Mouse (Mus musculus) forebrain, embryonic 15.5 days (tissue): Measurements from ENCODE around the gene Gm11111. TPM values are rescaled to one million over a fixed set of nuclear protein-coding genes. Genes with fewer than 3 reads are reported as not detected.
A peak's percentile ranks its signal among the peaks of the same experiment; 100 is the strongest.
"Not testable (repeated sequence)": the region's sequence is repeated elsewhere in the genome, so short reads cannot be mapped to it uniquely, and the experiment has no call there.

ENCODE experiments used
- ATAC-seq: fragments of 200-750 bp; cut with Nextera tagmentation; replicated peaks from 2 replicates; pipeline ENCODE4 v1.8.0; 2017; ENCODE audit warnings: mild to moderate bottlenecking, moderate TSS enrichment, moderate library complexity
- H3K27ac ChIP-seq: fragments of 300-500 bp; sonication (generic); replicated peaks from 2 replicates; pipeline ENCODE4 v1.5.1; 2015; ENCODE audit warnings: mild to moderate bottlenecking, inconsistent platforms
- H3K27me3 ChIP-seq: fragments of 300-500 bp; sonication (generic); 2 replicates; pipeline ENCODE4 v1.6.1; 2015; ENCODE audit warnings: inconsistent platforms
- H3K36me3 ChIP-seq: fragments of 300-500 bp; sonication (generic); 2 replicates; pipeline ENCODE4 v1.6.1; 2015; ENCODE audit warnings: mild to moderate bottlenecking, inconsistent platforms
- H3K4me1 ChIP-seq: fragments of 300-500 bp; sonication (generic); 2 replicates; pipeline ENCODE4 v1.6.1; 2015; ENCODE audit warnings: inconsistent platforms
- H3K4me2 ChIP-seq: fragments of 300-500 bp; sonication (generic); replicated peaks from 2 replicates; pipeline ENCODE4 v1.6.1; 2015; ENCODE audit warnings: mild to moderate bottlenecking, inconsistent platforms
- H3K4me3 ChIP-seq: fragments of 300-500 bp; sonication (generic); 2 replicates; pipeline ENCODE4 v1.5.1; 2015; ENCODE audit warnings: mild to moderate bottlenecking, inconsistent platforms
- H3K9ac ChIP-seq: fragments of 300-500 bp; sonication (generic); replicated peaks from 2 replicates; pipeline ENCODE4 v1.6.1; 2015; ENCODE audit warnings: mild to moderate bottlenecking, inconsistent platforms
- H3K9me3 ChIP-seq: fragments of 300-500 bp; sonication (generic); 2 replicates; pipeline ENCODE4 v1.6.1; 2016; ENCODE audit warnings: inconsistent platforms
- WGBS: fragments of 180-500 bp; shearing (Covaris S2); methylation state at CpG from one replicate; pipeline ENCODE4 v1.1.7; 2015; ENCODE audit warnings: mixed read lengths; 5-methylcytosine and 5-hydroxymethylcytosine counted together
- polyA plus RNA-seq: library from polyadenylated mRNA; unstranded; fragments of >200 nt; fragmentation: Nextera tagmentation; extraction: Ambion mirVana; gene quantifications from 2 replicates; pipeline ENCODE4 v1.2.1, GENCODE M21; 2015

Gm11111 gene
- polyA plus RNA-seq, 1 experiment from 2014 or later: not detected

DNA sequence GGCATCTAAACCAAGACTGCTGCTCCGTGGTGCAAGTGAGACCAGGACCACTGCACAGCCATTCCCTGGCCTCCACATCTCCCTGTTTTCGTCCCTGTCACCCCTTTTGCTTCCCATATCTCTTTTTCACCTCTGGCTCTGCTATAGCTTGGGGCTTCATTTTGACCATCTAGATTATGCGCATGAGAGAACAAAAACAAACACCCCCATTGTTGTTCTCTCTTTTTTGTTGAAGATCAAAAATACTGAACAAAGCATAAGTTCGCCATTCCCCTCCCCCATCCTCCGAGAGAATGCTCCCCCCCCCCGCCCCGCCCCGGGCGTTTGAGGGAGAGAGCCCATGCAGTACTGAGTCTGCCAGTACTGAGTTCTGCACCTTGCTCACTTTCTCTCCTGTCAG lies 11.3 kb downstream of the Gm11111 start:
- WGBS: 25% methylated on average over 9 of the region's 9 CpGs
- H3K27ac ChIP-seq: no peak overlapping the region
- H3K36me3 ChIP-seq: no peaks in the 10 kb centered on the region
- 0 out of 2 replicates have a peak, but pooled peaks have one; percentile 27 for ATAC-seq
- H3K4me2 ChIP-seq: no peak overlapping the region
- no peak overlapping the region for H3K9ac ChIP-seq
- no peak overlapping the region for H3K4me3 ChIP-seq
- no peaks in the 10 kb centered on the region for H3K9me3 ChIP-seq
- no peaks in the 10 kb centered on the region for H3K27me3 ChIP-seq
- peaks cover 11% of the 10 kb centered on the region; the same call in 1 of the 2 replicates for H3K4me1 ChIP-seq

DNA sequence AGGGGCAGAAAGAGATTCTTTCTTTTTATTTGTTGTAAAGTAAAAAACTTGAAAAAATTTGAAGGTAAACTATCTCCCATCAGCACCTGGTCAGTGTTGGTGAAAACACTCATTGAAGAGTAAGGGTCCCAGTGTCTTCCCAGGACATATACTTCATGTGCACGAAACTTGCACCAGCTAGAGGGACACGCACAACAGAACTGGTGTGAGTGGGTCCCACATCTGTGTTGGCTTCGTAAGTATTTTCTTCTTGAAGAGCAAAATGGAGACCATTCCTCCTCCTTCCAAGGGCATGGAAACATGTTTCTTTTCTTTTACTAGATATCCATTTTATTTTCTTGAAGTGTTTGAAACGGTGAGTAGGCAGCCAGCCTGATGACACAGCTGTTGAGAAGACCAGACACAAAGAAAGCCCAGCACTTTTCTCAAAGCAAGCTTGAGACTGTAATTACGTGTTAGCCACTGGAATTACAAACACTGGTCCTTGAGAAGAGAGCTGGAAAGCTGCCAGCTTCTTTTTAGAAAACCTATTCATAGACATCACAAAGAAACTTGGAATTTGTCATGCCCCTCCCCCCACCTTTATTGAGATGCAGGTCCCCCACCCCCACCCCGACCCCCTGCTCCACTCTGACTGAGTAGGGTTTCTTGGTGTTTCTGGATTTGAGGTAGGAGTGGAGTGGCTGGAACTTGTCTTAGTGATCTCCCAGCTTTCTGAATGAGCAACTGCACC lies 14.1 kb downstream of the Gm11111 start:
- Histone ChIP-seq H3K27ac (peak overlapping the region; percentile 14; the same call in 1 of the 2 replicates), H3K4me2 (no peak overlapping the region), H3K4me1 (peaks cover 11% of the 10 kb centered on the region; the same call in 1 of the 2 replicates), H3K9ac (no peak overlapping the region), H3K27me3 (no peaks in the 10 kb centered on the region), H3K9me3 (no peaks in the 10 kb centered on the region), H3K4me3 (no peak overlapping the region), H3K36me3 (no peaks in the 10 kb centered on the region)
- ATAC-seq: peak; percentile 85
- WGBS: 12% methylated on average over 6 of the region's 6 CpGs

DNA sequence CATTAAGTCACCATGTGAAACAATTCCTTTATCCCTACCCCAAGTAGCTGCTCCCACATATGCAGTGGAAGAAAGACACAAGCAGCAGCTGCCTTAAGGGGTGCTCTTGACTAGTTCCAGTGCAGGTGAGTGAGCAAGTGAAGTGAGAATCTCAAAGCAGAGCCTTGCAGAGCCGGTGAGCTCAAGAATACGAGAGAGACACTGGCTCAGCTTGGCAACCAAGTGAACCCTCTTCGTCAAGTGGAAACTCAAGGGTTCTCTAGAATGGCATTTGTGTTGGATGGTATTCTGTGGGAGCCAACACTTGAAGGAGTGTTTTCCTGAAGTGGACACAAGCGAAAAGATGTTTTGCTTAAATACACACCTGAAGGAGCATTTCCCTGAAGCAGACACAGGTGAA lies 16.0 kb downstream of the Gm11111 start:
- Histone ChIP-seq H3K9ac (no peak overlapping the region), H3K27me3 (no peaks in the 10 kb centered on the region), H3K36me3 (no peaks in the 10 kb centered on the region), H3K27ac (no peak overlapping the region), H3K4me1 (peaks cover 11% of the 10 kb centered on the region; the same call in 1 of the 2 replicates), H3K9me3 (no peaks in the 10 kb centered on the region), H3K4me3 (no peak overlapping the region), H3K4me2 (no peak overlapping the region)
- no peak for ATAC-seq
- 91% methylated on average over 4 of the region's 4 CpGs for WGBS

DNA sequence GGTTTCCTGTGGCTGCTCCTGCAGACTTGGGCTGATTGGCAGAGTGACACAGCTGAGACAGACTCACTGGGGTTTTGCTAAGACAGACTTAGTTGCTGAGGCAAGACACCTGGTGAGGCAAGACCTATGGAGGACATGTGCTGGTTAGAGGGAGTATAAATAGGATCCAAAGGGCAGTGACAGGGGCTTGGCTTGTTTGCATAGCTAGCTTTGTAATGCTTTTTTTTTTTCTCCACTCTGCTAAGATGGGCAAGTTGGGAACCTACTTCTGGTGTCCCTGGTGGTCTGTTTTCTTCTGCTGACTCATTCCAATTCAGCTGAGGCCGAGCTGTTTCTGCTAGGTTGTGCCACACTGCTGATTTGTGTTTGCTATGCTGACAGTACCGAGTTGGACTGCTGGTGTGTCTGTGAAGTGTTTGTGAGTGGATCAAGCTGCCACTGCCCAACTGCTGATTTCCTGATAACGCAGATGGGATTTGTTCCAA lies 16.6 kb downstream of the Gm11111 start:
- no peak overlapping the region for H3K4me3 ChIP-seq
- WGBS: 59% methylated on average over 3 of the region's 3 CpGs
- no peak overlapping the region for H3K27ac ChIP-seq
- no peak overlapping the region for H3K4me2 ChIP-seq
- no peak for ATAC-seq
- no peaks in the 10 kb centered on the region for H3K9me3 ChIP-seq
- no peak overlapping the region for H3K9ac ChIP-seq
- no peaks in the 10 kb centered on the region for H3K36me3 ChIP-seq
- peaks cover 6% of the 10 kb centered on the region; the same call in 1 of the 2 replicates for H3K4me1 ChIP-seq
- no peaks in the 10 kb centered on the region for H3K27me3 ChIP-seq

DNA sequence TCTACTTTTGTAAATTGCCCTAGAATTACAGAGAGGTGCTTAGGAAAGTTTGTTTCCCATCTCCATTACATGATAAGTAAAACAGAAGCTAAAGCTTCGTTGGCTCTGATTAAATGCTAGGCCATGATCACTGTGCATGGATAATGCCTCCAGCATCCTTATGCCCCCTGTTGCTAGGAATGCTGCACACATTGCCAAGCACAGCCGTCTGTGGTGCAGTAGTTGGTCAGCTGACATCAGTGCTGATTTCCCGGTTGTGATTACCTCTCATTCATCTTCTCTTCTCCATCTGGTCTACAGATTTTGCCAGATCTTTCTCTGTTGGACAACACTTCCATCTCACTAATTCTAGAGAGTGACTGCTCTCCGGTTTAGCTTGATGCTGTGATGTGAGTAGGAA lies 19.9 kb downstream of the Gm11111 start:
- 36% methylated on average over 4 of the region's 4 CpGs for WGBS
- ATAC-seq: peak; percentile 65
- no peaks in the 10 kb centered on the region for H3K36me3 ChIP-seq
- H3K9me3 ChIP-seq: no peaks in the 10 kb centered on the region
- H3K4me3 ChIP-seq: no peak overlapping the region
- no peak overlapping the region for H3K4me2 ChIP-seq
- H3K27me3 ChIP-seq: no peaks in the 10 kb centered on the region
- peaks cover 13% of the 10 kb centered on the region; the same call in 1 of the 2 replicates for H3K4me1 ChIP-seq
- H3K27ac ChIP-seq: no peak overlapping the region
- no peak overlapping the region for H3K9ac ChIP-seq

DNA sequence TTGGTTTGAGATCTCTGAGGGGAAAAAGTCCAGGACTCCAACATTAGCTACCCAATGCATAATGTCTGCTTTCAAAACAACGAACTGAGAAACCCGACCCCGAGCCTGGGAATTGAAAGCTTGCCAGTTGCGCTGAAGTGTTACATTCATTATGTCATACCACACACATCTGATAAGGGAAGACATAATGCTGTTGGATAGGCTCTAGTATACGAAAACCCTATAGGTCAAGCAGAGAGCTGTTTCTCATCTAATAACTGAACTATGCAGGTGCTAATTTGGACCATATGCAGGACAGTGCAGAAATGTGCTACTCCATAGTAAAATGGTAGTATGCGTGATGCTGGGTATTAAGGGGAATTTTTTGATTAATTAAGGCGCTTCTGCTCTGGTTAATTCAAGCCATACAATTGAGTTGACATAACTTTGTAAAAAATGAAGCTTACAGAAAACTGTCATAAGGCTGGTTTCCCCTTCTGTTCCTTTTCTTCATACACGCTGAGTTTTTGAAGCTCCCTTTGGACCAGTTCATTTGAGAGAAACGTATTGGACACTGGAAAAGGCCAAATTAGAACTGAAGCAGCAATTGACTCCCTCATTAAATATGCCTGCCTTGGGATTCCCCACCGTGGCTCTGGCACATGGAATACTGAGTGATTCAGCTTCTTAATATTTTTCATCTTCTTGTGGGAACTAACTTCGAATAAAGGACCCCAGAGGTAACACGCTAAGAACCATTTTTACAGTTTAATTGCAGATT lies 22.4 kb downstream of the Gm11111 start:
- Histone ChIP-seq H3K36me3 (no peaks in the 10 kb centered on the region), H3K4me2 (peak overlapping the region; percentile 22; the same call in 1 of the 2 replicates), H3K9me3 (no peaks in the 10 kb centered on the region), H3K4me3 (no peak overlapping the region), H3K9ac (no peak overlapping the region), H3K4me1 (peaks cover 13% of the 10 kb centered on the region; the same call in 1 of the 2 replicates), H3K27me3 (no peaks in the 10 kb centered on the region), H3K27ac (peak overlapping the region; percentile 39)
- 24% methylated on average over 12 of the region's 12 CpGs for WGBS
- peak; percentile 67 for ATAC-seq

DNA sequence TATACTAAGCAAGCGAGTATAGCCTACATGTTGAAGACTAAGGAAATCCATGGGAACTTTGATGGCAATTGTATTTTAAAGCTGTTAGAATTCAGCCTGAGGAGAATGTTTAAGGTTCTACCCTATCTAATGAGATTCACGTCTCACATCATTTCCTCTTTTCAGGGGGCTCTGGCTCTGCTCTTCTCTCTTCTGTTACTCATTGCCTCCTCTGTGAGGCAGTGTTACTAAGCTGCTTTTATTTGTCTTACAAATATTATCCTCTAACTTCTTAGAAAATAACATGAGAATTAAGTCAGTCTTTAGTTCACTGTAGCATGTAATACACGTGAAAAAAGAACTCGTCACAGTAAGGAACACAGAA lies 23.0 kb downstream of the Gm11111 start:
- H3K4me2 ChIP-seq: no peak overlapping the region
- H3K27ac ChIP-seq: peak overlapping the region; percentile 37; the same call in 1 of the 2 replicates
- peak; percentile 68 for ATAC-seq
- no peak overlapping the region for H3K4me3 ChIP-seq
- H3K27me3 ChIP-seq: no peaks in the 10 kb centered on the region
- no peaks in the 10 kb centered on the region for H3K36me3 ChIP-seq
- H3K9ac ChIP-seq: no peak overlapping the region
- H3K4me1 ChIP-seq: peaks cover 13% of the 10 kb centered on the region; the same call in 1 of the 2 replicates
- WGBS: 36% methylated on average over 4 of the region's 4 CpGs
- no peaks in the 10 kb centered on the region for H3K9me3 ChIP-seq

DNA sequence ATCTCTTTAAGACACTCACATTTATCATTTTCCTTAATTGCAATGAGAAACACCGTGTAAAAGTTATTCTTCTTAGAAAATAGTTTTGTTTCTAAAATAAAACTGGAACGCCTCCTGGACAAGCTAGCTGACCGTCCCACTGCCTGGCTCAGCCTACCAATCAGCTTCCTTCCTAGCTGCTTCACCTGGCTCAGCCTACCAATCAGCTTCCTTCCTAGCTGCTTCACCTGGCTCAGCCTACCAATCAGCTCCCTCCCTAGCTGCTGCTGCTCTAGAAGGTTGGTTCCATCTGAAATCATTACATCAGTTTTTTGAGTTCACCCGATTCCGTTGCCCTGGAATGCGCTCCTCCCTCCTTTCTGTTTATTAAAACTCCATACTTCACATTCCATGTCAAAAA lies 24.0 kb downstream of the Gm11111 start:
- H3K36me3 ChIP-seq, H3K4me3 ChIP-seq, H3K27ac ChIP-seq, H3K4me2 ChIP-seq, ATAC-seq, H3K9me3 ChIP-seq, H3K9ac ChIP-seq, H3K27me3 ChIP-seq: not testable (repeated sequence)
- 92% methylated on average over 6 of the region's 6 CpGs for WGBS
- H3K4me1 ChIP-seq: peaks cover 13% of the 10 kb centered on the region; the same call in 1 of the 2 replicates

DNA sequence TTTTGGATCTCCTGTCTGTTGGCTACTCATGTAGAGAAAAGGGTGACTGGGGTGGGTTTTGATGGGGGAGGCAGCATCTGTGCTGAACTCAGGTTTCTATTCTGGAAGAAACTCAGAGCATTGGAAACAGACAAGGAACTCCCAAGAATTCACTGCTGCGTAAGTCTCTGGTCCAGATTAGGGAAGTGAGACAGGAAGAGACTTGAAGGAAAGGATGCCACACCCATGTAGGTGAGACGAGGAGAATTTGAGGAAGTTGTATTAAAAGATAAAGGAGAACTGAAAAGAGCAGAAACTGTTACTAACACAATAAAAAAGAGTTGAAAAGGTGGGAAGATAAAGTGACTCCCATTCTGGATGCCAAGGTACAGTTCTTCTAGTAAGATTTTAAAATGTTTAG lies 25.9 kb downstream of the Gm11111 start:
- no peaks in the 10 kb centered on the region for H3K9me3 ChIP-seq
- H3K27me3 ChIP-seq: no peaks in the 10 kb centered on the region
- no peak overlapping the region for H3K4me2 ChIP-seq
- ATAC-seq: no peak
- no peaks in the 10 kb centered on the region for H3K36me3 ChIP-seq
- no peak overlapping the region for H3K4me3 ChIP-seq
- H3K9ac ChIP-seq: no peak overlapping the region
- peaks cover 13% of the 10 kb centered on the region; the same call in 1 of the 2 replicates for H3K4me1 ChIP-seq
- no peak overlapping the region for H3K27ac ChIP-seq
- WGBS: 90% methylated on average over 2 of the region's 2 CpGs

DNA sequence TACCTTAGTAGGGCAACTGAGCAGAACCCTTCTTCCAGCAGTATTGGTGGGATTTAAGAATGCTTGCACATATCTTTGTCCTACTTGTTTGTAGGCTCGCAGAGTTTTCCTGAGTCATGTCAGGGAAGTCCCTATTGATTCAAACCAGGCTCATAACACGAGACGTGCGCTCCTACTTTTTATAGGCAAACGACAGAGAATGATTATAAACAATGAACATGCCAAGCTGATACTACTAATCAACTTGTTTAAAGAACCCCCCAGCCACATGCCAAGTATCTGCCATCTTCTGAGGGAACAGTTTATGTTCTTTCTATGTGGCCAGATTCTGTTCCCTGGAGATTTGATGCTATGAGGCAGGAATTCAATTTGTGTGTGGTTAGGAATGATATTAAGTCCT lies 28.3 kb downstream of the Gm11111 start:
- no peak overlapping the region for H3K4me2 ChIP-seq
- H3K36me3 ChIP-seq: no peaks in the 10 kb centered on the region
- no peaks in the 10 kb centered on the region for H3K27me3 ChIP-seq
- H3K9ac ChIP-seq: no peak overlapping the region
- no peaks in the 10 kb centered on the region for H3K4me1 ChIP-seq
- no peak overlapping the region for H3K4me3 ChIP-seq
- no peak overlapping the region for H3K27ac ChIP-seq
- 44% methylated on average over 5 of the region's 5 CpGs for WGBS
- H3K9me3 ChIP-seq: no peaks in the 10 kb centered on the region
- no peak for ATAC-seq

DNA sequence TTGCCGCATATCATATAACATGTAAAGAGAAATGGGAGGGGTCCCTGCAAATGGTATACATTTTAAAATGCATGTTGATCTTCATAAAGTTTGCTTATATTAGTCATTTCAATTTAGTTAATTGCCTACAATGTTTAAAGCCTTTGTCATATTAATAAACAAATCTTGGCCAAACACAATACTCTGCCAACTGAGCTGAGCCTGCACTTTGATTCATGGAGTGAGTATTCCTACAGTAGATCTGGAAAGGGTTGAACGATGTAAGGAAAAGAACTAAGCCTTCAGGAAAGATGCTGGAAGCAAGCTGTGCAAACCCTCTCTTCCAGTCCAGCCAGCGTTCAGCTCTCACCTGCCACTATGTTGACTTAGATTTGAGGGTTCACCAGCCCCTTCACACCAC lies 29.6 kb downstream of the Gm11111 start:
- H3K36me3 ChIP-seq: no peaks in the 10 kb centered on the region
- no peak overlapping the region for H3K4me2 ChIP-seq
- no peaks in the 10 kb centered on the region for H3K9me3 ChIP-seq
- WGBS: 87% methylated on average over 3 of the region's 3 CpGs
- no peak overlapping the region for H3K27ac ChIP-seq
- H3K4me1 ChIP-seq: no peaks in the 10 kb centered on the region
- no peak overlapping the region for H3K9ac ChIP-seq
- H3K4me3 ChIP-seq: no peak overlapping the region
- no peak for ATAC-seq
- no peaks in the 10 kb centered on the region for H3K27me3 ChIP-seq

DNA sequence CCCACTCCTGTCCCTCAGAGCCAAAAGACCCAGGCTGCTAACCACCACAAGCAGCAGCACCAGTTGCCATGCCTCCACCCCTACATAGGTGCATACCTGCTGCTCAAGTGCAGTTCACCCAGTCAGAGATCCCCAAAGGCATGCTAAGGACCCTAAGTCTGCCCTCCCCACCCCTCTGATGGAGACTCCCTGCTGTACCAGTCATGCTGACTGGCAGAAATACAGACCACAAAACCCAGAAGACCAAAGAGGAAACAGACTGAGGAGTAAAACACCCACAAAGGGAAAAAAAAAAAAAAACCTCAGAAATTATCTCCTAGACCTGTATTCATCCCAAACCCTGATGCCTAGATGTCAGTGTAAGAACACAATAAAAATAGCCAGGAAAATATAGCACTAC lies 33.4 kb downstream of the Gm11111 start:
- H3K9ac ChIP-seq: no peak overlapping the region
- no peaks in the 10 kb centered on the region for H3K36me3 ChIP-seq

More for the DNA sequence above, 33.4 kb downstream of the Gm11111 start:
- H3K4me2 ChIP-seq: no peak overlapping the region
- H3K4me3 ChIP-seq: no peak overlapping the region
- no peaks in the 10 kb centered on the region for H3K27me3 ChIP-seq
- no peaks in the 10 kb centered on the region for H3K4me1 ChIP-seq
- H3K9me3 ChIP-seq: no peaks in the 10 kb centered on the region
- no peak overlapping the region for H3K27ac ChIP-seq
- ATAC-seq: no peak
